Mouse (Mus musculus) heart, postnatal 36 days (tissue): ENCODE data around the gene Nat8f4. TPM values are rescaled to one million over a fixed set of nuclear protein-coding genes. Genes with fewer than 3 reads are reported as not detected.
A peak's percentile ranks its signal among the peaks of the same experiment; 100 is the strongest.
"Not testable (repeated sequence)": the region's sequence is repeated elsewhere in the genome, so short reads cannot be mapped to it uniquely, and the experiment has no call there.

ENCODE experiments used
- DNase-seq, 2 experiments: peaks; one replicate each; pipeline ENCODE4 v3.0.0; 2021 to 2022
- intact Hi-C: fragments of 180-260 bp; cut with DNase I; formaldehyde crosslinking; loops from one replicate; pipeline ENCODE4 v1.15.1; 2025
- total RNA-seq, 2 experiments: library from RNA; stranded (reverse); gene quantifications; 2 replicates each; pipeline ENCODE4 v1.2.3; 2021

Nat8f4 gene
- total RNA-seq, result under 1 TPM; 0.61 to 0.95 TPM

- intact Hi-C loops, result not testable (repeated sequence)
- peak; percentile 78 to 79 for DNase-seq
These were observed at the start of gene Nat8f4 for GRCm38 (mm10) chr6:85904642-85905061. Nat8f4 (minus strand) TSS chr6:85904884.

- intact Hi-C loops, result no loop called here
These were observed 43.9 kb upstream of the Nat8f4 start for GRCm38 (mm10) chr6:85948549-85948948.

GRCm38 (mm10) chr6:85942469-85942868, 37.8 kb upstream of the Nat8f4 start:
- no peak for DNase-seq
- intact Hi-C loops, result loop anchor here (2.0 kb wide), 1 partner anchor 14 kb away; no protein-coding TSS in a partner anchor

More at GRCm38 (mm10) chr6:85948549-85948948, 43.9 kb upstream of the Nat8f4 start:
- no peak for DNase-seq

GRCm38 (mm10) chr6:85938701-85939100, 34.0 kb upstream of the Nat8f4 start:
- DNase-seq, result no peak
- intact Hi-C loops, result no loop called here

DNA sequence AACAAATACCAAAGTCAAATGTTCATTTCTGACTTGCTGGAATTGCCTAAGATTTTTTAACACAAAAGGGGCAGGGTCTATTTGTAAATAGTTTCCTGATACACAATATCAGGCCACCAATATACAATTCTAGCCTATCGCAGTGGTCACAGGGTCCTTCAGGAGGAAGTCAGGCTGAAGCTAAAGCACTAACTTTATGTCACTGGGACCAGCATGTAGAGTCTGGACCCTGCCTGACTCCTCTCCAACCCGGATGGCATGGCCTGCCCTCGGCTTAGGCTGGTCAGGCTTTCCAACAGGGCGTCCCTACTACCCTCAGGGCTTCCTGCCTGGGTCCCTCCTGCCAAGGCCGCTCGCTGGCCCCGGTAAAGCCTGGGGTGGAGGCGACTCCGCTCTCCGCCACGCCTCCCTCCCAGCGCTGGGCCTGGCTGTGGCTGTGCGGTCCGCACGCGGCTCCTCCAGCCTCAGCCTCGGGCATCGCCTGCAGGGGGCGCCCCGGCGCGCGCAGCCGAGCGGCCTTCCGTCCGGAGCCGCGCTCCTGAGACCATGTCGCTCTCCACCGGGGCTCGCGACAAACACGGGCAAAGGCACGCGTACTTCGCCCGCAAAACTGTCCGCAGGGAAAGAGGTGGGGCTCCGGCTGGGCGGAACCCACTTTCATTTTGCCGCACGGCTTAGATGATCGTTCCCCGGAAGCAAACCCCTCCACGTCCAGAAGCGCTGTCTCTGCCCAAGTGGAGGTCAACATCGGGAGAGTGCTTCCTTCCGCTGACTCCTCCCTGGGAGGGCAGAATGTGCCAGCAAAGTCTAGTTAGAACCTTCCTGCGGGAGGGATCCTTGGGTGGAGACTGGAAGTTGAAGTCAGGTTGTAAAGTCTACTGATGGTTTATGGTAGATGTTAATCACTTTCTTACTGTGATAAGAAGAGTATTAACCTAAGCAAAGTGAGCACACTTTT, 32.1 kb upstream of the Nat8f4 start:
- intact Hi-C loops, result loop anchor here (1.0 to 2.0 kb wide), 2 partner anchors 25 to 68 kb away; partner anchors contain the start of gene Dusp11
- DNase-seq, result peak; percentile 87 to 93

DNA sequence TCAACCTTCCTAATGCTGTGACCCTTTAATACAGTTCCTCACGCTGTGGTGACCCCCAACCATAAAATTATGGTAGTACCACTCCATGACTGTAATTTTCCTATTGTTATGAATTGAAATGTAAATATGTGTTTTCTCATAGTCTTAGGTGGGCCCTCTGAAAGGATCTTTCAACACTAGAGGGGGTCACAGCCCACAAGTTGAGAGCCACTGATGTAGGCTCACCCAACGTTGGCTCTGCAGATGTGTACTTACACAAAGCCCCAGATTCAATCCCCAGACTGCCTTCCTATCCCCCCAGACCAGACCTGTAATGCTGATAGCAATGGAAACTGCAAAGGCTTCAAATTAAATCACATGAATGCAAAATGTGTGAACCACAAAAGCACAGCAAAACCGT, 31.0 kb upstream of the Nat8f4 start:
- intact Hi-C loops, result loop anchor here (2.0 kb wide), 2 partner anchors 19 to 69 kb away; no protein-coding TSS in a partner anchor
- no peak for DNase-seq

- intact Hi-C loops, result loop anchor here (2.0 kb wide), 1 partner anchor 17 kb away; no protein-coding TSS in a partner anchor
These were observed 29.4 kb upstream of the Nat8f4 start for GRCm38 (mm10) chr6:85934047-85934446.

GRCm38 (mm10) chr6:85929312-85929711, 24.6 kb upstream of the Nat8f4 start:
- intact Hi-C loops, result no loop called here
- DNase-seq, result no peak

More at GRCm38 (mm10) chr6:85934047-85934446, 29.4 kb upstream of the Nat8f4 start:
- no peak for DNase-seq

DNA sequence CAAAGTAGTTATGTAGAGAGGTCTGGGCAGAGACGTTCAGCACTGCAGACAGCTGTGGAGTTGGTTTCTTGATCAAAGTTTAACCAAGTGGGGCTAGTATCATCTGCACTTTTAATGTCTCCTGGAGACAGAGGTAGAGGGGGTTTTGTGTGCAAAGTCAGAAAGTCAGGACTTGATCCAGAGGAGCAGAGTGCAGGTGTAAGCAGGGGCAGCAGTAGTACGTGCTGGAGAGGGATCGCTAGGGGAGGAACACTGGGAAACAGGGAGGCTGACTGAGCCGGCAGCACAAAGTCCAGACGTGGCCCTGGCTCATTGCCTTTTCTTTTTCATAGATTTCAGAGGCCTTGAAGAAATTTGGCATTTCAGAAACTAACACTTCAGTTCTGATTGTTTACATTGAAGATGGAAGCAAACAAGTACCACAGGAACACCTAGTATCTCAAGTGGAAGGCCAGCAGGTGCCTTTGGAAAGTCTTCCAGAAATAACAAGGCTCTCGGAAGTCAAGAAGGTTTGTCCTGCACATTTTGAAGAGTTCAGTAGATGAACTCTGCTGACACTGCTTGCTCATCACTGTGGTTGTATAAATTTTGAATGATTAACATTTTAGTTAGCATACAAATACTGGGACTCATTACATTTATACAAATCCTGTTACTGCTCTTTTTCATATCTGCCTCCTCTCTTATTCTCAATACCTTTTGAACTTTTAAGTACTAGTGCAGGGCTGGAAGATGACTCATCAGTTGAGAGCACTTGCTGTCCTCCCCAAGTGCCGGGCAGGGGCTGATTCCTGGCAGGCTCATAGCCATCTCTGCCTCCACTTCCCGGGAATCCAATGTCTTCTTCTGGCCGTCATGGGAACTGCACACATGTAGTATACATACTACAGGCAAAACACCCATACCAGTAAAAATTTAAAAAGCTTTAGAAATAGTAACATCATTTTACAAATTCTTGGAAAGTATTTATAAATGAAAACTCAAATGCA, 23.1 kb upstream of the Nat8f4 start:
- intact Hi-C loops, result no loop called here
- no peak for DNase-seq

DNA sequence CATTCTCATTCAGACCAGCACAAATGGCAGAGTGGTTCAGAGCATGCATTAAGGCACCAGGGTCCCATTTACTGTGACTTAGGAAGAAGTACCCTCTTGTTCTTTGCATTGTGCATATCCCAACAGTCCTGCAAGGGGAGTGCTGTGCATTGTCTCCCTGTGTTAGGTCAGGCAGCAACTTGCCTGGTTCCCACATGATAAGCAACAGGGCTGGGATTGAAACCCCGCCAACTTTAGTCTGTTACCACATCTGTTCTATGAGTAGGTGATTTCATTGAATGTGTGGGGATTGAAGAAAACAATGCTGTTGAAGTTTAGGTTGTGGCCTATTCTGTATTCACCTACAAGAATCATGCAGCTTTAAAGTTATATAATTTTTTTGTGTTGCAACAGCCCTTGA, 22.0 kb upstream of the Nat8f4 start:
- intact Hi-C loops, result no loop called here
- DNase-seq, result no peak

DNA sequence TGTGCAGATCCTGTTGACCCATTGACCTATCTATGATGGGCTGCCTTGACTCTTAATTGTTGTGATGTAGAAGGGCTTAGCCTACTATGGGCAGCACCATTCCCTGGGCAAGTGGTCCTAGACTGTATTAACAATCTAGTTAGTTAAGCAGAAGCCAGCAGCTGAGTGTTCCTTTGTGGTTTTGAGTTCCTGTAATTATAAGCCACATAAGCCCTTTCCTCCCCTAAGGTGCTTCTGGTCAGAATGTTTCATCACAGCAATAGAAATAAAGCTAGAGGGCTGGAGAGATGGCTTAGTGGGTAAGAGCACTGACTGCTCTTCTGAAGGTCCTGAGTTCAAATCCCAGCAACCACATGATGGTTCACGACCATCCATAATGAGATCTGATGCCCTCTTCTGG, 19.0 kb upstream of the Nat8f4 start:
- intact Hi-C loops, result no loop called here
- DNase-seq, result no peak

- intact Hi-C loops, result loop anchor here (5.0 to 10.0 kb wide), 2 partner anchors 43 to 465 kb away; partner anchors contain the start of genes Cct7, Dusp11 and Pradc1
- DNase-seq, result no peak
These were observed 14.7 kb upstream of the Nat8f4 start for GRCm38 (mm10) chr6:85919401-85919800.

GRCm38 (mm10) chr6:85918341-85918740, 13.7 kb upstream of the Nat8f4 start:
- not testable (repeated sequence) for DNase-seq
- intact Hi-C loops, result loop anchor here (5.0 to 10.0 kb wide), 2 partner anchors 44 to 464 kb away; partner anchors contain the start of genes Cct7, Dusp11 and Pradc1

- no peak for DNase-seq
- intact Hi-C loops, result loop anchor here (2.0 to 10.0 kb wide), 3 partner anchors 18 to 462 kb away; partner anchors contain the start of genes Cct7, Dusp11 and Pradc1
These were observed 11.9 kb upstream of the Nat8f4 start for GRCm38 (mm10) chr6:85916596-85916995.

DNA sequence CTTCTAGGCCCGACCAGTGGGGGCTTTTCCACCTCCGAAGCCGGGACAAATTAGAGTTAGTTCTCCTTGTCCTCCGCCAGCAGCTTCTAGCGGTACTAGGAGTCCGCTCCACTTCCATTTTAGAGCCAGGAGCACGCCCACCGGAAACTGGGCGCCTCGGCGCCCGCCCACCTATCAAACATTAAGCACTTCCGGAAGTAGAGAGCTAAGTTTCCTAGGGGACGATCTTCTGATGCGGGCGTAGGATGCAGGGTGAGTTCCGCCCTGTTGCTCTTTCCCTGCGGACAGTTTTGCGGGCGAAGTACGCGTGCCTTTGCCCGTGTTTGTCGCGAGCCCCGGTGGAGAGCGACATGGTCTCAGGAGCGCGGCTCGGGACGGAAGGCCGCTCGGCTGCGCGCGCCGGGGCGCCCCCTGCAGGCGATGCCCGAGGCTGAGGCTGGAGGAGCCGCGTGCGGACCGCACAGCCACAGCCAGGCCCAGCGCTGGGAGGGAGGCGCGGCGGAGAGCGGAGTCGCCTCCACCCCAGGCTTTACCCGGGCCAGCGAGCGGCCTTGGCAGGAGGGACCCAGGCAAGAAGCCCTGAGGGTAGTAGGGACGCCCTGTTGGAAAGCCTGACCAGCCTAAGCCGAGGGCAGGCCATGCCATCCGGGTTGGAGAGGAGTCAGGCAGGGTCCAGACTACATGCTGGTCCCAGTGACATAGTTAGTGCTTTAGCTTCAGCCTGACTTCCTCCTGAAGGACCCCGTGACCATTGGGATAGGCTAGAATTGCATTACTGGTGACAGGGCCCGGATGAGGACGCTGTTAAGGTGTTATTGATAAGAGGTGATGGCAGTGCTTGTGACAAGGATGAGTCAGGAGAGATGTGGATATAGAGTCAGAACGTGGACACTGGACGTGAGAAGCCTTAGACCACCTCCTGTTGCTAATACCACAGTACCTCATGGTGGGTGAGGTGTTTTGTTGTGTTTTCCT, 11.1 kb upstream of the Nat8f4 start, which contains the start of gene Nat8f1:
Gene Nat8f1, minus strand, starts transcription at position 149 of the 975 bp plus-strand sequence.
- intact Hi-C loops, result loop anchor here (2.0 to 10.0 kb wide), 3 partner anchors 19 to 461 kb away; partner anchors contain the start of genes Cct7, Dusp11 and Pradc1
- peak; percentile 85 to 94 for DNase-seq

DNA sequence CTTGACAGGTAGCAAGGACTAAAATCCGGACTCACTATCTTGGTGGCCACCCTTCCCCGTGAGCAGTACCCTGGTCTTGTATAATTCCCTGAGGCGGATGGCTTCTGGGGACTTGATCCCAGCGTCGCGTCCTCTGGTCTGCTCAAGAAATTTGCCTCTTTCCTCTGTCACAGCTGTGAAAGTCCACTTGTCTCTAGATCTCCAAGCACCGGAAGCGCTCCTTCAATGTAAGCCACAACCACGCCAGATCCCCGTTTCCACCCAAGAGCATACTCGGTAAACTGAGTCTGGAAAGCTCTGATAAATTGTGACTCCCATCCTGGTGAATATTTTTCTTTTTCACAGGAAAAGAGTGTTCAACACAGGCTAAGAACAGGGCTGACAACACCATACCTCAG, 10.5 kb upstream of the Nat8f4 start:
- intact Hi-C loops, result loop anchor here (5.0 to 10.0 kb wide), 2 partner anchors 47 to 460 kb away; partner anchors contain the start of genes Cct7, Dusp11 and Pradc1

GRCm38 (mm10) chr6:85911587-85911986, 6.9 kb upstream of the Nat8f4 start, which contains the start of gene Tprkb:
Tprkb (plus strand) TSS chr6:85911865.
- intact Hi-C loops, result loop anchor here (5.0 to 10.0 kb wide), 2 partner anchors 324 to 457 kb away; partner anchors contain the start of genes Alms1, Cct7 and Pradc1
- no peak for DNase-seq

More for the DNA sequence above, 10.5 kb upstream of the Nat8f4 start:
- DNase-seq, result peak in 1 of 2 experiments; percentile 13

DNA sequence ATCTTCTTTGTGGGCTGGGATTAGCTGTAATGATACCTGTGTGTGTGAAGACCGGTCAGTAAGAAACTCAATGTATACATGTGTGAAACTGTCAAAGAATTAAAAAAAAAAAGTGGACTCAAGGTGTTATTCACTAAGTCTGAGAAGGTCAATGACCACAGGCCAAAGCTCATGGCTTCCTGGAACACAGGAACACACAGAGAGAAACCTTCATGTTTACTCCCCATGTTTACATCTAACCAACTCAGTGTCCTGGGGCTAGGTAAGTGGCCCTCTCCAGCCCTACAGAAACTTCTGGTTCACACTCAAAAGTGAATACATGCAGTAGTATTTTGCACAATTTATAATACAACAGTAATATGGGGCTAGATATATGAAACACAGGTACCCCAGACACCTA, 5.0 kb upstream of the Nat8f4 start:
- intact Hi-C loops, result loop anchor here (5.0 to 10.0 kb wide), 2 partner anchors 322 to 455 kb away; partner anchors contain the start of genes Alms1, Cct7 and Pradc1
- no peak for DNase-seq
